Mouse (Mus musculus) layer of hippocampus, adult 11-12 months (tissue): ENCODE data around the gene Lmod1.

Experiments used
- DNase-seq: peaks from one replicate; pipeline ENCODE4 v3.0.0; 2022; ENCODE audit warnings: low spot score

The Lmod1 gene

DNA sequence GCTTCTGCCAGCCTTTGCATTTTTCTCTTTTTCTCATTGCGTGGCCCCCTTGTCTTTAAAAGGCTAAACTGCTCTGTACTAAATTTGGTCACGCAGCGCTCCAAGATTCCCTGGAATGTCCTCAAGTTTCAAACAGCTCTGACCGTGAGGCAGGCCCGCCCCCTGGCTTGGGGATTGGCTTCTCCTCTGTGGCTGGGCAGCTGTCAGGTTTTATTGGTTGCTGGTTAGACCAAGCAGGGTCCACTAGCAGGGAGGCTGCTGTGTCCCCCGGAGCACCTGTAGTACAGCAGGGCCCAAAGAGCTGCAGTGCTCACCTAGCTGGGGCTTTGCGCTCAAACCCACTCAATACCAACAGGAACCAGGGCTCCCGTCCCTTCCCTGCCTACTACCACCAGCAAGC is at the start of gene Lmod1:
Lmod1 (plus strand) TSS at position 237 of the 400 bp plus-strand sequence.
- no peak for DNase-seq

DNA sequence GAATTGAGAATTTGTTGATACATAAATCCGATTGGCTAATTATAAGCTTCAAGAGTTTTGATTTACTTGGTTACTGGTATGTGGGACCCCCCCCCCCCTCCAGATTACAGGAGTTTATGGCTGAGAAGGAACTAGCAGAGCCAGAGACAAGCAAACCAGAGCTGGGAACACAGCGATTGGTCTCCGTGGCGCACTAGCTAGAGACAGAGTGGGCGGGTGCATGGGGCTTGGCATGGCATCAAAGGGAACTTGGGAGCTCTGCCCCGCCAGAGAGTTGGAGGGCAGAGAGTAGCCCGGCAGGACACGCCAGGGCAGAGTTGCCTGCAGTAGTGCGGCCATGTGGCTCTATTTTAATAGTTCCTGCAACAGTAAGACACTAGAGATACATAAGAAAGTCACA is 44.0 kb upstream of the Lmod1 start:
- DNase-seq = peak; percentile 76

DNA sequence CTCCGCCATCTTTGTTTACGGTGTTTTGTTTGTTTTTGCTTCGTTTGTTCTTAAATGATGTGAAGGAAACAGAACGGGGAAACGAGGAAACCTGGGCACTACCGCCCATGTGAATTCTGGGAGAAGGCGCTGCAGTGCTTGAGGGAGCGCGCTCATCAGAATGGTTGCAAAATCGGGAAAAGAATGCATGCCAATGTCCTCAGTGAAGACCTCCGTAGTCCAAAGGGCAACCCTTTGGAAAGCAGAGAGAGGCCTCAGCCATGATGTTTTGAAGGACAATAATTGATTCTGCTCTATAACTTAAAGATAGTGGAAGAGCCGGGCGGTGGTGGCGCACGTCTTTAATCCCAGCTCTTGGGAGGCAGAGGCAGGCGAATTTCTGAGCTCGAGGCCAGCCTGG is 42.8 kb upstream of the Lmod1 start:
- DNase-seq = no peak

DNA sequence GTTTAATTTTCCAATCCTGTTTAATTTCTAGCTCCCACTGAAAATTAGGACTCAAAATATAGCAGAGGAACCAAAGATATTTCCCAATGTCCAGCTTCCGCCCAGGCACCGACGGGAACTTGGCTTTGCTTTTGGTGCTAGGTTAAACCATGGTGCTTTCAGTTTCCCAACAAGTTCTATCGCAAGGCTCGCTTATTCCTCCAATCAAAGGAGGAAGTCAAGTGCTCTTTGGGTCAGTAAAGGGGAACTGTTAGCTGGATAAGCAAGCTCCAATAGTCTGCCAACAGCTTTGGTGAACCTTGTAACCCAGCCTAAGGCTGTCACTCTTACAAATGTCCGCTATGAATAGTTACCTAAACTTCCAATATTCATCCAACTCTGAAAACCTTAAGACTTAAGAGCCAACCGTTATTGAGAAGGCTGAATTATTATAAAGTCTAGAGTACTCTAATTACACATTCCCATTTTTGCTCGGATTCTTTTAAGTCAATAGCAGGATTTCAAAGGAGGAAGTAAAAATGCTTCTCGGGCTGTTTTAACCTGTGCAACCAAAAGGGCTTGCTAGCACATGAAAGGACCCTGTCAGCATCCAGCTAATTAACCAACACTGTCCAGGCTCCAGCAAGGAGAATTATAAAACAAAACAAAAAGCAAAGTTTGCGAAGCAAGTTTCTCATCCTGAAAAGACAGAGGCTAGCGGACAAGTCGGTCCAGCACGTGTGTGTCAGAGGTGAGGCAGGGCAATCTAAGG is 41.9 kb upstream of the Lmod1 start:
- no peak for DNase-seq

DNA sequence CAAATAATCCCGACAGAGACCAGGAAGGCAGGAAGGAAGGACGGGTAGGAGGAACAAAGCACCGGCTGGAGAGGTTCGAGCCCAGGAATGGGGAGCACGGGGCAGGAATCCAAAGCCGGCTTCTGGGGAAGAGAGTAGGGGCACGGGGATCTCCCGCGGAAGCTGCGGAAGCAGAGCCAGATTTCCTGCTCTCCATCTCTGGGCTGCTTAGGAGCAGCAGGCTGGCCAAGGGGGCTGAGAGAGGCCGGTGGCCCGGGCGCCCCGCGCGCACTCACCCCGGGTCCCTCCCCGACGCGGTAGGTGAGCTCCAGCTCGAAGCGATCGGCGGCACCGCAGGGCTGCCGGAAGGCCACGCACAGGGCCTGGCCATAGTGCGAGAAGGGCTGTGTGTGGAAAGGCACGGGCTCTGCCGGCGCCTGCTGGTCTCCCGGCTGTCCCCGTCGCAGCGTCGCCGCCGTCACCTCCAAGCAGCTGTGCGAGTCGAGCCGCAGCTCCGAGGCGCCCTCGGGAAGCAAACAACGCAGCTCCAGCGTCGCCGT is 41.3 kb upstream of the Lmod1 start:
- DNase-seq = no peak

DNA sequence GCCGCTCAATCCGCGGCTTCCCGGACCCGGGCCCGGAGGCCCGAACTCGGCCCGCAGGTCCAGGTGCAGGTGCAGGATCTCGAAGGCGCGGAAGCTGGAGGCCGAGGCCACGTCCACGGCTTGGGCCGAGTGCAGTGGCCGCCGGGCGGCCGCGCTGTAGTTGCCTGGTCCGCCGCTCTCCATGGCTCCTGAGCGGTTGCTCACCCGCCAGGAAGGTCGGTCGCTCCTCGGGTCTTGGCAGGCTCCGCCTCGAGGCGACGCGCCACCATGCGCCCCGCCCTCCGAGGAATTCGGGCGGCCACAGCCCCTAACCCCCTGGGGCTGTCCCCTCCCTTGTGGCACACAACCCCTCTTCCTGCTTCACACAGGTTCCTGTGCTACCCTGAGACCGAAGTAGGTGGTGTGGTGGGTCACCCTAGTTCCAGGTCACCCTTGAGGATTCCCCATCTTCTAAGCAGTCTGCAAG is 40.7 kb upstream of the Lmod1 start, which contains the start of gene Rnpep:
Rnpep (minus strand) TSS at position 259 of the 466 bp plus-strand sequence.
- DNase-seq = peak; percentile 60

DNA sequence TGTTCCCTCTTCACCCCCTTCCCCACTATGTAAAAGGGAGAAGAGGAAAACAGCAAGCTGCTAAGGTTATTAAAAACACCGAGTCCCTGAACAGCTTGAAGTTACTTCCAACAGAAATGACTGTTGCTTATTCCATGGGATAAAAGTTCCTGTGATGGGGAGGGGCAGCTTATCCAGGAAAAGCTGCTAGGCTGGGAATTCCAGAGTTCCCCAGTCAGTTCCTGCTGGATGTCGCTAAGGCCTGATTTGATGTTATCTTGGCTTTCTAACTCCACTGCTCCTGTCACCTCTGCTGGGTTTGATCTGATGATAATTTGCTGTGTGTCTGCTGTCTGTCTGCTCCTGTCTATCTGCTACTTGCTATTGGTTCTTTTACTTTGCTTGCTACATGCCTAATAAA is 38.3 kb upstream of the Lmod1 start:
- no peak for DNase-seq

DNA sequence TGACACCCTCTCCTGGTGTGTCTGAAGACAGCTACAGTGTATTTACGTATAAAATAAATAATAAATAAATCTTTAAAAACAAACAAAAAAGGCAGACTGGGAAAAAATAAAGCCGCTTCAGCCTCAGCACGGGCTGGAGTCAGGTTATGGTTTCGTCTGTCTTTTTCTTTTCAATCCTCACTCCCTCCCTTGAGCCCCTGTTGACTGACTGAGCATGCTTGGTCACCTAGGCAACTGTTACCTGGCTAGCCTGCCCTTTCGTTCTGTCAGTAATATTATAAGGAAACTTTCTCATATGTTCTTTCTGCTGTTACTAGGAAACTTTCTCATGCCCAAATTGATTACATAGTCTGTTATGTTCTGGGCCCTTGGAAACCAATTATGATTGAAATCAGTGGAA is 33.7 kb upstream of the Lmod1 start:
- DNase-seq = no peak

DNA sequence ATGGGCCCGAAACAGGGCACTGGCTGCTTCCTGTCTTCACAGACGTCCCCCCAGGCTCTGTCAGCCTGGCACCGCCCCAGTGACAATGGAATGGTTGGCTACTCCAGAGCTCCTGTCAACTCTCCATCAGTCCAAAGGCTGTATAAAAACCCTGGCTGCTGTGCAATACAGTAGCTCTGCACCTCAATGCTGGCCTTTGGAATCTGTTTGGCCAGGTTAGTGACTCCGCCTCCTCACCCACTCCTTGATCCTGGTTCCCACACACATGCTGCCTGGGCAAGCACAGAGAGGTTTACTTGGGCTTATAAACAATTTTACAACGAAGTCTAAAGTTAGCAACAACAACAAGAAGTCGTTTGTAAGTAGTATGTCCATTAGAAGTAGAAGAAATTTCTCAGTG is 13.3 kb upstream of the Lmod1 start:
- no peak for DNase-seq

DNA sequence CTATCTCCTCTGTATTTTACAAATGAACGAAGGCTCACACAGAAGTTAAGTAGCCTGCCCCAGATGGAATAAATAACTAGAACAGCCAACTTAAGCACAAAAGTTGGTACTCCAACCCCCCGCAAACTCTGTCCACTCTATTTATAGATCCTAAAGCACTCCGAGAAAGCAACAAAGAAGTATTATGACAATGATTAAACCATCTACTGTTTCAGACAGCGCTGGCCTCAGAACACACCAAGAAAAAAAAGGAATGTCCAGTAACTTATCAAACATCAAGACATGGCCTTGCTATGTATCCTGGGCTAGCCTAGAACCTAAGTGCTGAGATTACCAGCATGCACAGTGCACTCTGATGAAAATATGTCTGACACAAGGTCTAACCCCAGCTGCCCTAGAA is 12.4 kb upstream of the Lmod1 start:
- DNase-seq = no peak

DNA sequence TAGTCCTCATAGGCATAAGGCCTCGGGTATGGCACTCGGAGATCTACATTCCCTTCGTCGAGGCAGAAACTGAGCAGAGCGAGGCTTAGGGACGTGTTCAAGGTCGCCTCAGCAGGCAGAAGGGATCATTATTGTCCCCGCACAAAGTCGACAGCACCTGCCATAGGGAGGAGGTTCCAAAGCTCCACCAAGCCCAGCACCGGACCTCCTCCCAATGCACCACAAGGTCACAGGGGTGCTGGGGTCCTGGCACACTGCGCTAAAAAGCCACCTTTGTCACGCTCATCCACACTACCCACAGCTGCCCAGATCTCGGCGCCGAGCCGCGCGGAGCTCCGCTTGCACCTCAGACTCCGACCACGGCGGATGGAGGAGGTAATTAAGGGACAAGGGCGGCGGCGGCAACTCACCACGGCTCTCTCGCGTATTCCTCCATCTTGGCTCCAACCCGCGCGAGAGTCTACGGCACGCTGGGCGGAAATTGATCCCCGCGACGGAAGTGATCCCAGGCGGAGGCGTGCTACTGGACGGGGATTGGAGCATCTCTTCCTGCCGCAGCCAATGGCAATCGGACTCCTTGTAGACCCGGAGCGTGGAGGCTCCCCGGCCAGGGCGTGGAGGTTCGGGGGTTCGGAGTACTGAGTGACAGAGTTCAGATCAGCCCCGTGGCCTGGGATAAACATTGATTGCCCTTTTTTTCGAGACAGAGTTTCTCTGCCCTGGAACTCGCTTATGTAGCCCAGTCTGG is 11.1 kb upstream of the Lmod1 start, which contains the start of gene Timm17a:
Timm17a (minus strand) TSS at position 495 of the 748 bp plus-strand sequence.
- DNase-seq = peak; percentile 94

DNA sequence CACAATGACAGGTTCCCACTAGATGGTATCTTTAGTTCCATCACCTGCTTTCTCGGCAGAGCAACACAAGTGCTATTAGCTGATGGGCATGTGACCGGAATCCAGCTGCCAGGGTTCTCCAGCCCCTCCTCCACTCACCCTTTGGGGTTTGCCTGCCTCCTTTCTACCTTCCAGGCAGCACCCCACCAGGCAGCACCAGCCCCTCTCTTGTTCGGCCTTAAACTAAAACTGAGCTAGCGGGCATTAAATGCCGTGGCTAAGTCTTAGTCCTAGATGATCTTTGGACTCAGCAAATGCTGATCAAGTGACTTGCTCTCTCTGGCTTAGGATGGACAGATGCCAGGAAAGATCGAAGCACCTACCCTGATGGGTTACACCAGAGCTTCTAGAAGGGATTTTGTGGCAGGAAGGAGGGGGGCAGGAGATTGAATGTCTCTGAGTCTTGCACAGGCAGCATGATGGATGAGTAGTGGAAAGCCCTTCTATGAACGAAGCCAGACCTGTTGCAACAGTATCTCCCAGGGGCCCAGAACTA is 1.2 kb upstream of the Lmod1 start:
- no peak for DNase-seq

DNA sequence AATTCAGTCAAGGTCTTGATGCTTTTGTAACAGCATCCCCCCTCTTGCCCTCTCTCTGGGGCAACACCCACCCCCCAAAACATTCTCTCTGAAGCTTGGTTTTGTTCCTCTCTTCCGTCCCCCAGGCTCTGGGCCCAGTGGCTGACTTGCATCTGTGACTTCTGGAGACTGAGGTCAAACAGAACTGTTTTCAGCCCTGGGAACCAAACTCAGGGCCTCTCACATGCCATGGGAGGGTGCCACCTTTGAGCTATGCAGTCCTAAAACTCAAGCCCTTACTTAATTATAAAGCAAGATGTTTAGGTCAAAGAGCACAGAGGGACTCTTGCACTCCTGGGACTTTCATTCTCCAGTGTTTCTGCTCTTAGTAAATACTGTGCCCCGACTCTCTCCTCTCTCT is 1.3 kb downstream of the Lmod1 start:
- DNase-seq = no peak

DNA sequence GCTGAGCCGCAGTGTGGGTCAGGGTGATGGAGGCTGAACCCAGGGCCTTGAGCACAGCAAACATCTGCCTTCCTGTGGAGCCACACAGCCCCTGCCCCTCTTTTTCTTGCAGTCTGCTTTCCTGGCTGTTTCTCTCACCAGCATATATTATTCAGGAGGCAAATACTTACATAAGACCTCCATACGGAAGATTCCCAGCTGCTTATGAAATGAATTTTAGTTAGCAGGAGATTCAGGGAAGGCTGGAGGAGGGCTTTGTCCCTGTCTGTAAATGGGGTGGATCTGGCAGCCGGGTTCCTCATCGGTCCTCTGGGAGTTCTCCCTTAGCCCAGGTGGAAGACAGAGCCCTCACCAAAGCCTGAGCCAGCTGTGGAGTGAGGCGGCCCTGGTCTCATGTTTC is 3.8 kb downstream of the Lmod1 start:
- no peak for DNase-seq

DNA sequence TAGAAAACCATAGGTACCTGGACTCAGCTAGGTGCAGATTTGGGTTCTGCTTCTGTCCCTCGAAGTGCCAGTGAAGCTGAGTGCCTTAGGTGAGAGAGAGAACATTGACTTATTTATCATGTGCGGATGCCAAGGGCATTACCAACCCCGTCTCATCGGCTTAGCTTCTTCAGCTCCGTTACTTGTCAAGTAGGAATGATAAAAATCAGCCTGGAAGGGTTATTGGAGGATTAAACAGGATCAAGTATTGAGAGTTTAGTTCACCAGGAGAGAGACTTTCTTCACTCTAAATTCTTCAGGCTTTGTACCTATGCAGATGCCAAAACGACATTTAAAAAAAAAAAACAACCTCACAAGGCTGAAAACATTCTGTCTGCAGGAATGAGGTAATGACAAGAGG is 6.0 kb downstream of the Lmod1 start:
- DNase-seq = no peak

DNA sequence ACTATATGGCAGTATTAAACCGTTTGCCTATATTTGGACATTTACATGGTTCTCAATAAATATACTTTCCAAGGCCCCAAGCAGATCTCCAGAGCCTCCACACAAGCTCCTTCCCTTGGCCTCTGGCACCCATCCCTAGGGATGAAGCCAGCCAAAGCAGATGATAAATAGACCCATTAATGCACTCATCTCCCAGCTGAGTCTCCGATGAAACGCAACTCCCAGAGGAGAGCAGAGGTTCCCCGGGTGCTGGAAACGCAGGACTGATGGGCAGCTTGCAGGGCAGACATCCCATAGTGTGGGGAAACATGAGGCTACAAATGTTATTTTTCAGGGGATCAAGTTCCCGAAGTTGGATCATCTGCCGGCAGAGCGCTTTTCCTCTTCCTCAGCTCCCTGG is 17.3 kb downstream of the Lmod1 start:
- no peak for DNase-seq

DNA sequence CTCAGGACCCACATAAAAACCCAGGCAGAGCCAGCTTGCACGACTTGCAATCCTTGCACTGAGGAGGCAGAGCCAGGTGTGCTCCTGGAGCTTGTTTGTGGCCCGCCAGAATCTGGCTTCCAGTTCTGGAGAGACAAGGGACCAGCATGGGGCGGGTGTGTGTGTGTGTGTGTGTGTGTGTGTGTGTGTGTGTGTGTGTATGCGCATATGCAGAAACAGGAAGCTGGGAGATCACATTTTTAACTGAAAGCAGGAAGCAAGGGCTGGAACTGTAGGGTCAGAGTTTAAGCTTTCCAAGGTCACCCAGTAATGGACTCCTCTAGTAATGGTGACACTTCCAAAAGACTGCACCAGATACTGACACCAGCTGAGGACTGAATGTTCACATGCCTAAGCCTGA is 19.4 kb downstream of the Lmod1 start:
- DNase-seq = no peak

DNA sequence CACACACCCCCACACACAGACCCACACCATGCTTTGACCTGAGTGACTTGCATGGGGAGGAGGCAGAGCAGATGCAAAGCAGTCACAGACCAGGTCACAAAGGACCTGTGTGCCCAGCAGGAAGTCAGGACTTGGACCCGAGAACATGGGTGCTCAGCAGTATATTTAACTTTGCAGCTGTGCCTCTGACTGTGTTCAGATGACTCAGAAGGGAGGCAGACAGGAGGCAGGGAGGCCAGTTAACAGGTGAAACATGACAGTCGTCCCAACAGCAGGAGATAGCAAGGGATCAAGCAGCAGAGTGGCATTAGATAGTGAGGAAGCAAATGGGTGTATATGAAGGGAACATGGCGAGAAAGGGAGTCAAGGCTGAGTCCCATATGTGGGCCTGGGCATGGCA is 22.3 kb downstream of the Lmod1 start:
- DNase-seq = no peak

DNA sequence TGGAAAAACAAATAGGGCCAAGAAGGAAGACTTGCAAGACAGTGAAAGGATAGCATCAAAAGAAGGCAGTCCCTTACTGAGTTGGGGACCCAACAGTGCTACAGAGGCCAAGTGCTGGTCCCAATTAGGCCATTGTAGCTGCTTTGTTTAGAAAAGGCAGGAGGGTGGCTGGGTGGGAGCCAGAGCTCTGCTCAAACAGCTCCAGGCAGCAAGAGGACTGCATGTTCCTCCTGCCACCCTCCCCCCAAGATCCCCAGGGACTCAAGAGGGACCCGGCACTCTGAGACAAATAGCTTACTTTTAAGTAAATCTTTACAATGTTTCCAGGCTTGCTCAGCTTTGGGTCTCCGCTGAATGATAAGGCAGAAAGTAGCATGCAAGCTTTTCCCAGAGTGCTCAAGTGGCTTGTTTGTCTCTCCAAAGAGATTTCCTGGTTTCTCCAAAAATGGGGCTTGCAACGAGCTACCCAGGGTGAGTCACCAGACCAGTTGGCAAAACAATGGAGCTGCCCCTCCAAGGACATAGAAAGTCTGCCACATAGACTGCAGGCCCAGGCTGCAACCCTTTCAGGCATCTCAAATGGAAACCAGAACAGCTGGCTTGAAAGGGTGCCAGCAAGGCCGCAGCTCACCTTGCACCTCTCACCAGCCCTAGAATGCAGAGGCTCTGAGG is 23.0 kb downstream of the Lmod1 start:
- DNase-seq = peak; percentile 56

DNA sequence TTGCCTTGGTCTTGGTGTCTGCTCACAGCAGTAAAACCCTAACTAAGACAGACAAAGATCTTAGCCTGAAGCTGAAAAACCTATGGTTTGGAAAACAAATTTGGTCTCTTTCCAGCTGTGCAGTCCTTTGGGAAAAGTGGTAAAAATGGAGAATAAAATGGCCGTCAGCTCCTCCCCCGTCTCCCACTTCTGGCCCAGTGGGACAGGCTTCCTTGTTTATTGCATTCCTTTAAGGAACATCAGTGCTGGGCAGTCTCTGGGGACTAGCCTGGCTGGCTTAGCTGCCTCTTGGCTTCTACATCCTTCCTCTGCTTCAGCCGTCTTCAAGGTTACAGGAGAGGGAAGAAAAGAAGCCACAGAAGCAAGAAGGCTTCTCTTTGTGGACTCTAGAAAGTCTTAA is 27.3 kb downstream of the Lmod1 start:
- DNase-seq = no peak

DNA sequence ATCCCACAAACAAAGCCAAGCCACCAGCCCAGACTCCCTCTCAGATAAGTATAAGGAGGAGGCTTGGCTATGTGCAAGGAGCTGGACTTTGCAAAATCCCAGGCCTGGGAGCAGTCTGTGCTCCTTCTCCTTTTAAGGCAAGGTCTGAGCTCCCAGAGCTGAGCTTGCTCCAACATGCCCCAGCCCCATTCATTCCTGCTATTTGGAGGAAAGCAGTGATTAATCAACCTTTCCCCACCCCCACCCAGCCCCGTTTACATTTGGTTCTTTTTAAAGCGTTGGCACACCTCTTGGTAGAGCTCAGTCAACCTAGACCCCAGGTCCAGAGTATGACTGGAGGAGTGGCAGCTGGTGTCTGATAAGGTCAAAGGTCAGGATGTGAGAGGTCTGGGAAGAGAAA is 34.5 kb downstream of the Lmod1 start:
- no peak for DNase-seq

DNA sequence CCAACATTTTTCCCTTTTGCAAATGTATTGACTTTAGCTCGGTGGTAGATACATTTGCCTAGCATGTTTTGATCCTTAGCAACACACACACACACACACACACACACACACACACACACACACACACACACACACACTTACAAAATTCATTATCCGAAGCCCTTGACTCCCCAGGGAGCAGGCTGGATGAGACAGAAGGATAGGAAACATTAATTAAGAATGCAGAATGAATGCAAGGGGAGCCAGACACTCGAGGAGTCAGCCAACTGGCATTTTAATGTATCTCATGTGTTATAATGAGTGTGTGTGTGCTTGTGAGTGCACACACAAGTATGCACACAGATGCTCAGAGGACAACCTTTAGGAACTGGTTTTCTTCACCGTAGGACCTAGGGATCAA is 36.9 kb downstream of the Lmod1 start:
- DNase-seq = no peak
